7 mouse cellular contexts compared by ENCODE assay signal in genomic region chr9:121997010-121997409, GRCm38 (mm10). TPM values are rescaled to one million over a fixed set of nuclear protein-coding genes. Genes with fewer than 3 reads are reported as not detected.
DNase-seq lines count a peak whose midpoint lies in the region; ATAC-seq and TF ChIP-seq lines count a peak whose summit lies in the region.

Pomgnt2 (minus strand) TSS chr9:121997110.

- no peaks in the 10 kb centered on the region for H3K36me3 ChIP-seq in lung, postnatal 0 days (ENCODE audit: insufficient read depth, low read length)
- no peaks in the 10 kb centered on the region for H3K36me3 ChIP-seq in forebrain, embryonic 13.5 days (ENCODE audit: poor library complexity, severe bottlenecking)
- no peaks in the 10 kb centered on the region for H3K36me3 ChIP-seq in intestine, embryonic 16.5 days (ENCODE audit: control insufficient read depth, insufficient read depth, low read length)
- H3K36me3 ChIP-seq in midbrain, embryonic 15.5 days (replicated peaks): no peaks in the 10 kb centered on the region

- ATAC-seq in lung, postnatal 0 days: no peak
- ATAC-seq in forebrain, embryonic 13.5 days: no peak
- no peak for ATAC-seq in intestine, embryonic 16.5 days
- ATAC-seq in midbrain, embryonic 15.5 days (replicated peaks): no peak

- no peak within 1 kb of the TSS for H3K27ac ChIP-seq in lung, postnatal 0 days (ENCODE audit: low read length)
- no peak within 1 kb of the TSS for H3K27ac ChIP-seq in forebrain, embryonic 13.5 days
- no peak within 1 kb of the TSS for H3K27ac ChIP-seq in intestine, embryonic 16.5 days (ENCODE audit: low read length)
- no peak within 1 kb of the TSS for H3K27ac ChIP-seq in midbrain, embryonic 15.5 days

- no peak within 1 kb of the TSS for H3K9ac ChIP-seq in lung, postnatal 0 days (replicated peaks; ENCODE audit: low read depth)
- no peak within 1 kb of the TSS for H3K9ac ChIP-seq in forebrain, embryonic 13.5 days
- H3K9ac ChIP-seq in intestine, embryonic 16.5 days (ENCODE audit: low read depth, low read length): no peak within 1 kb of the TSS
- H3K9ac ChIP-seq in midbrain, embryonic 15.5 days: no peak within 1 kb of the TSS

- H3K9me3 ChIP-seq in lung, postnatal 0 days (ENCODE audit: low read length): no peaks in the 10 kb centered on the region
- no peaks in the 10 kb centered on the region for H3K9me3 ChIP-seq in forebrain, embryonic 13.5 days (replicated peaks)
- no peaks in the 10 kb centered on the region for H3K9me3 ChIP-seq in intestine, embryonic 16.5 days (ENCODE audit: control insufficient read depth, low read length)
- no peaks in the 10 kb centered on the region for H3K9me3 ChIP-seq in midbrain, embryonic 15.5 days

- no peaks in the 10 kb centered on the region for H3K4me1 ChIP-seq in lung, postnatal 0 days (ENCODE audit: insufficient read depth, low read depth, low read length)
- H3K4me1 ChIP-seq in forebrain, embryonic 13.5 days: peaks cover 19% of the 10 kb centered on the region
- H3K4me1 ChIP-seq in intestine, embryonic 16.5 days (ENCODE audit: control insufficient read depth, insufficient read depth, low read length): peaks cover 6% of the 10 kb centered on the region; the same call in 1 of the 2 replicates
- peaks cover 22% of the 10 kb centered on the region for H3K4me1 ChIP-seq in midbrain, embryonic 15.5 days

- peak within 1 kb of the TSS; percentile 60 for H3K4me3 ChIP-seq in lung, postnatal 0 days (ENCODE audit: low read depth, low read length)
- peak within 1 kb of the TSS; percentile 91 for H3K4me3 ChIP-seq in forebrain, embryonic 13.5 days
- peak within 1 kb of the TSS; percentile 89 for H3K4me3 ChIP-seq in intestine, embryonic 16.5 days (ENCODE audit: low read length)
- H3K4me3 ChIP-seq in midbrain, embryonic 15.5 days: peak within 1 kb of the TSS; percentile 57

- H3K4me2 ChIP-seq in lung, postnatal 0 days (replicated peaks; ENCODE audit: low read depth, low read length): peak within 1 kb of the TSS; percentile 96
- peak within 1 kb of the TSS; percentile 75 for H3K4me2 ChIP-seq in forebrain, embryonic 13.5 days
- H3K4me2 ChIP-seq in intestine, embryonic 16.5 days (ENCODE audit: low read depth, low read length): no peak within 1 kb of the TSS
- peak within 1 kb of the TSS; percentile 72 for H3K4me2 ChIP-seq in midbrain, embryonic 15.5 days

- TF ChIP-seq EP300 in lung, postnatal 0 days (IDR thresholded peaks at IDR 0.05): no peak

- no peak for TF ChIP-seq CTCF in lung, postnatal 0 days (IDR thresholded peaks at IDR 0.05)

- no peak for DNase-seq in lung, postnatal 0 days (ENCODE audit: low spot score)
- DNase-seq in lung, postnatal 36 days: no peak
- DNase-seq in right cerebral cortex, postnatal 10 days (ENCODE audit: low spot score in 2 of 2): no peak
- DNase-seq in urinary bladder, postnatal 10 days (ENCODE audit: low spot score): no peak

- H3K27me3 ChIP-seq in lung, postnatal 0 days (replicated peaks; ENCODE audit: insufficient read depth, low read length): no peaks in the 10 kb centered on the region
- 0 out of 2 replicates have a peak, but pooled peaks cover 2% of the 10 kb centered on the region for H3K27me3 ChIP-seq in forebrain, embryonic 13.5 days
- H3K27me3 ChIP-seq in intestine, embryonic 16.5 days (replicated peaks; ENCODE audit: control insufficient read depth, insufficient read depth, low read length): no peaks in the 10 kb centered on the region
- no peaks in the 10 kb centered on the region for H3K27me3 ChIP-seq in midbrain, embryonic 15.5 days (replicated peaks)

RNA-seq across cellular contexts. Expression of gene Pomgnt2, which starts in this region (rescaled TPM):
- 4.3 and 5.6 TPM in 2 replicates for polyA plus RNA-seq in lung, postnatal 0 days (2015; fragmentation: Nextera tagmentation; extraction: Ambion mirVana)
- polyA plus RNA-seq in forebrain, embryonic 13.5 days (2015; fragmentation: Nextera tagmentation; extraction: Ambion mirVana): 16.7 and 17.3 TPM in 2 replicates
- 14.4 and 15.9 TPM in 2 replicates for polyA plus RNA-seq in intestine, embryonic 16.5 days (2015; fragmentation: Nextera tagmentation; extraction: Ambion mirVana)
- 37.1 and 37.9 TPM in 2 replicates for polyA plus RNA-seq in midbrain, embryonic 15.5 days (2015; fragmentation: Nextera tagmentation; extraction: Ambion mirVana)
